Mouse (Mus musculus) thymus, adult 2 months (tissue): ENCODE results near the gene P3h1. TPM values are rescaled to one million over a fixed set of nuclear protein-coding genes. Genes with fewer than 3 reads are reported as not detected.

Experiments used
- DNase-seq: peaks from one replicate; pipeline ENCODE4 v3.0.0; 2021
- H3K27ac ChIP-seq: fragments of 200-500 bp; 2 replicates; pipeline ENCODE4 v1.5.1; 2012; ENCODE audit warnings: low read length, control low read depth; ENCODE audit not compliant: control insufficient read depth, insufficient read depth
- H3K27me3 ChIP-seq: fragments of 200-500 bp; 2 replicates; pipeline ENCODE4 v1.6.1; 2012; ENCODE audit warnings: mild to moderate bottlenecking, low read length, moderate library complexity, mixed read lengths; ENCODE audit not compliant: control insufficient read depth, insufficient read depth
- H3K36me3 ChIP-seq: fragments of 200-500 bp; 2 replicates; pipeline ENCODE4 v1.6.1; 2012; ENCODE audit warnings: mild to moderate bottlenecking, low read length, moderate library complexity; ENCODE audit not compliant: control insufficient read depth, insufficient read depth
- H3K4me1 ChIP-seq: fragments of 200-500 bp; replicated peaks from 2 replicates; pipeline ENCODE4 v1.6.1; 2012; ENCODE audit warnings: low read length; ENCODE audit not compliant: control insufficient read depth, insufficient read depth
- H3K4me3 ChIP-seq: fragments of 200-500 bp; 2 replicates; pipeline ENCODE4 v1.5.1; 2012; ENCODE audit warnings: mild to moderate bottlenecking, low read length, control low read depth, moderate library complexity; ENCODE audit not compliant: control insufficient read depth, insufficient read depth
- CTCF ChIP-seq: fragments of 200-500 bp; IDR thresholded peaks from 2 replicates; pipeline ENCODE4 v1.5.1; 2012; ENCODE audit warnings: mild to moderate bottlenecking, control low read depth, low read length, moderate library complexity, borderline replicate concordance; ENCODE audit not compliant: control insufficient read depth, poor library complexity, insufficient read depth; ENCODE audit errors: extremely low read depth
- POLR2A ChIP-seq: fragments of 200-500 bp; IDR thresholded peaks from 2 replicates; pipeline ENCODE4 v1.6.1; 2012; ENCODE audit warnings: mild to moderate bottlenecking, low read length, control low read depth, moderate library complexity; ENCODE audit not compliant: control insufficient read depth, poor library complexity, insufficient read depth; ENCODE audit errors: extremely low read depth
- WGBS: fragments of 180-500 bp; shearing (Covaris S2); methylation state at CpG from one replicate; pipeline ENCODE4 v1.1.7; 2018; 5-methylcytosine and 5-hydroxymethylcytosine counted together
- polyA plus RNA-seq: library from polyadenylated mRNA; depleted of rRNA; stranded (reverse); fragments of >200 nt; gene quantifications from 2 replicates; pipeline ENCODE4 v1.2.3, GENCODE M21; 2012; rRNA removed

P3h1 gene
- 8.8 and 9.9 TPM in 2 replicates for polyA plus RNA-seq

DNA sequence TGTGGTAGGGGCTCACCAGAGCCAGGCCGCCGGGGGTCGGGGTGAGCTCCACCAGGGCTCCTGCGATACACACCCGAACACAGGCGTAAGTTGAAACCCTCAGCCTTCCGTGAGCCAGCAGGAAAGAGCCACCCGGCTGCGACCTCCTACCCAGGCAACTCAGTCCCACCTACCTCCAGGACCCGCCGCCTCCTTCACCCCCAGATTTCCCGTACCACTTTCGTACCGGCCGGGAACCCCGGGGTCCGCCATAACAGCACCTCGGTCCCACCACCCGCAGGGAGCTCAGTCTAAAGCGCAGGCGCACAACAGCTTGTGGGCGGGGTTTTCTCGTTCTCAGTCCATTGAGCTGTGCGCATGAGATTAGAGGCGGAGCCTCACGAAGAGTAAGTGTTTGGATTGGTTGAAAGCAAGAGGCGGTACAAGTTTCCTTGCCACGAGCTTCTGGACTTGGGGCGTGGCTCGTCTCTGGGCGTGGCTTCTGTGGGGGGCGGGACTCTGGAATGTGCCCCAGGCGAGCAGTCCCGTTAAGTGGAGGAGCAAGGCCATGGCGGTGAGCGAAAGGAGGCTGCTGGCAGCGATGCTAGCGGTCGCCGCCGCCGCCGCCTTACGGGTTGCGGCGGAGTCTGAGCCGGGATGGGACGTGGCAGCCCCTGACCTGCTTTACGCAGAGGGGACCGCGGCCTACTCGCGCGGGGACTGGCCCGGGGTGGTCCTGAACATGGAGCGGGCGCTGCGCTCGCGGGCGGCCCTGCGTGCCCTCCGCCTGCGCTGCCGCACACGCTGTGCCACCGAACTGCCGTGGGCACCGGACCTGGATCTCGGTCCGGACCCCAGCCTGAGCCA, at the start of gene P3h1, which contains the start of gene AU022252:
Gene P3h1, plus strand, starts transcription at position 506 of the 846 bp plus-strand sequence.
Gene AU022252, minus strand, starts transcription at position 303 of the 846 bp plus-strand sequence.
- Histone ChIP-seq H3K4me1 (peaks cover 8% of the 10 kb centered on the region), H3K4me3 (peak within 1 kb of the TSS; percentile 56), H3K27ac (no peak within 1 kb of the TSS), H3K27me3 (no peaks in the 10 kb centered on the region), H3K36me3 (no peaks in the 10 kb centered on the region)
- WGBS = under 1% methylated on average over 71 of the region's 71 CpGs
- TF ChIP-seq CTCF (peak; percentile 66; the same call in 1 of the 2 replicates), POLR2A (peak; percentile 83)
- DNase-seq = peak; percentile 100

DNA sequence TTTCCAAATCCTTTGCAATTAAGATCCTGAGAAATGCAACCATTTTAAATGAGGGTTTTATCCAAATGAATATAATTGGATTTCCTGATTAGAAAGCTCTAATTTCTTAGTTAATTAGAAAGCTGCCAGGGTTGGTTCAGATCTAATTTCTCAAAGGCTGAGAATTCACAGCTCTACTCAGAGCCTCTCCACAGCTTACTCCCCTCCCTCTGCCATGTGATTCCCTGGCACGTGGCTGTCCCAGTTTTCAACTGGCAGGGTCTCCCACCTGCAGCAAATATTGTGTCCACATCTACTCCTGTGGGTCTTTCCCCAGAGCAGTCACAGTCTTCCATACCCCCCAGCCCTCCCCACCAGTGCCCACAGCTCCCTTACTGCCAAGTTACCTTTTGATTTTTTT, 49.2 kb upstream of the P3h1 start:
- 62% methylated on average over 1 of the region's 1 CpGs for WGBS
- no peak for TF ChIP-seq POLR2A
- TF ChIP-seq CTCF = no peak
- Histone ChIP-seq H3K27me3 (no peaks in the 10 kb centered on the region), H3K36me3 (no peaks in the 10 kb centered on the region), H3K4me3 (no peak overlapping the region), H3K4me1 (no peaks in the 10 kb centered on the region; the same call in 1 of the 2 replicates), H3K27ac (no peak overlapping the region)
- DNase-seq = no peak

DNA sequence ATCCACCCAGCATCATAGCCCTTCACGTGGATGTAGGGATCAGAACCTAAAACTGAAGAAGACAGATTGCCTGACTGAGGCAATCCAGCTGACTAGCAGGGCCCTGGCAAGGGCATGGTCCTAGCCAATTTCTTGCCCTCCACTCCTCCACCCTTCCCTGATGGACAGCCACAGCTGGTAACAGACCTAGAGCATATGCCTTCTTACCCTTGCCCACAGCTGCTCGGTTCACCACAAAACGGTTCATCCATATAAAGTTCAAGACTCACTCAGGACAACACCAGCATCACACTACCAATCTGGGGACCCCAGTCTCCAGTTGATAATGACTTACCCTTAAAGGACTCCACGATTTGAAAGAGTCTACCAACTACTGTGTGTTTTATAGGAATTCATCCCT, 46.9 kb upstream of the P3h1 start:
- TF ChIP-seq CTCF (no peak), POLR2A (no peak)
- 86% methylated on average over 4 of the region's 4 CpGs for WGBS
- Histone ChIP-seq H3K27ac (no peak overlapping the region), H3K4me1 (no peaks in the 10 kb centered on the region; the same call in 1 of the 2 replicates), H3K27me3 (no peaks in the 10 kb centered on the region), H3K4me3 (no peak overlapping the region), H3K36me3 (no peaks in the 10 kb centered on the region)
- DNase-seq = no peak

DNA sequence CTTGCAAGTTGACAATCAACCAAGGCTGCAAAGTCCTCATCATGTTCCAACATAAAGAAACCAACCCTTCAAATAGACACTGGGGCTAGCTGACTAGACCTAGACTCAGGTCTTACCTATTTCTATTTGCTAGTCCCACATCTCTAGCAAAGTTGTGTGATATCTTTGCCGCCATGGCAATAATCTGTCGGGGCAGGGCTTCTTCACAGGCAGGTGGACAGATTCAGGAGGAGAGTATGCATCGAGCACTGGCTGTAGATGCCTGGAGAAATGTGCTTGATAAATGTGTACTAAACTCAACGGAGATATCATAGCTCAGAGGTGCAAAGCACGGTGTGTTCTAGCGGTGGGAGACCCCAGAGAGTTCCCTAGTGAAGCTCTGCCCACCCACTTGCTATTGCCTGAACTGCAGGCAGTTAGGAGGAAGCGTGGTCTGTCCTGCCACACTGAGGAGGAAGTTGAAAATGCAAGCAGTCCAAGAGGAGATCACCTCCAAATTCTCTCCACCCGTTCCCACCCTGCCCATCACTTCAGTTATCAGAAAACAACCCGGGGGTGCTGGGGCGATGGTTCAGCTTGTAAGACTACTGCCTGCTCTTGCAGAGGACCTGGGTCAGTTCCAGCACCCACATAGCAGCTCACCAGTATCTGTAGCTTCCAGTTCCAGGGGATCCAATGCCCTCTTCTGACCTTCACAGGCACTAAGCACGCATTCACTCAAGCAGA, 44.5 kb upstream of the P3h1 start:
- H3K4me3 ChIP-seq = no peak overlapping the region
- TF ChIP-seq POLR2A (no peak), CTCF (no peak)
- H3K36me3 ChIP-seq = no peaks in the 10 kb centered on the region
- no peaks in the 10 kb centered on the region; the same call in 1 of the 2 replicates for H3K4me1 ChIP-seq
- H3K27me3 ChIP-seq = no peaks in the 10 kb centered on the region
- no peak for DNase-seq
- no peak overlapping the region for H3K27ac ChIP-seq
- WGBS = 34% methylated on average over 11 of the region's 11 CpGs

DNA sequence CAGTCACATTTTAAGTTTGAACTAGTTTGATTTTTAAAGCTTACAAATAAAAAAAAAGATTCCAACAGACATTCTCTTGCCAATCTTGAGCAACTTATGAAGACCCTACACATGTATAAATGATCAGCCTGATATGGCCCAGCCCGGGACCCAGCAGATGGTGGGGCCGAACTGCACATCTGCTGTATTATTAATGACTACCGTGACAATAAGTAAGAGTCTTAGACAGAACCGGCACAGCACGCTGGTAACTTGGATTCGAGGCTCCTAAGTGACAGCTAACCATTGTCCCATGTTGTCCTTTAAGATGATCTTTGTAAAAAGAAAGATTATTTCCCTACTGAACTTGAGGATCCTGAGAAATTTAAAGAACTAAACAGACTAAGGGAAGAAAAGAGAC, 43.3 kb upstream of the P3h1 start:
- no peak overlapping the region for H3K4me3 ChIP-seq
- no peak for DNase-seq
- H3K36me3 ChIP-seq = no peaks in the 10 kb centered on the region
- TF ChIP-seq CTCF (no peak), POLR2A (no peak)
- no peaks in the 10 kb centered on the region for H3K4me1 ChIP-seq
- no peak overlapping the region for H3K27ac ChIP-seq
- H3K27me3 ChIP-seq = no peaks in the 10 kb centered on the region
- WGBS = 95% methylated on average over 6 of the region's 6 CpGs

DNA sequence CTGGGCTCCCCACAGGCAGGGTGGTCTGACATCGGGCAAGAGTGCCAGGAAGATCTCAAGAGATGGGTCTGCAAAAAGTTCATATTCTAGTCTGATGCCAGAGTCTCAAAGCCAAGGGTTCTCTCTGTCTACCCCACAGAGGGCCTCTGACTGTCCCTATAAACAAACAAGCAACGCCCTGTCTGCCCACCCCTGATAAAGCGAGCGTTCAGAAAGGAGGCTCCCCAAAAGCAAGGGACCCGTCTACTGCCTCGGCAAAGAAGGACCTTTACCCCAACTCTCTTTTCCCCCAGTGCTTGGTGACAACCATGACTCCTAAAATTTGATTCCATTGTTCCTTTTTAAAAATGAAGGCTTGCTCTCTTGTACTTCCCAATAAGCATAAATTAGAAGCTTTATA, 42.9 kb upstream of the P3h1 start, which contains the start of gene Ermap:
Gene Ermap, minus strand, starts transcription at position 148 of the 400 bp plus-strand sequence.
- Histone ChIP-seq H3K27me3 (no peaks in the 10 kb centered on the region), H3K4me1 (no peaks in the 10 kb centered on the region), H3K4me3 (no peak within 1 kb of the TSS), H3K36me3 (no peaks in the 10 kb centered on the region), H3K27ac (no peak within 1 kb of the TSS)
- WGBS = 87% methylated on average over 6 of the region's 6 CpGs
- TF ChIP-seq POLR2A (no peak), CTCF (no peak)
- DNase-seq = no peak
